ENCODE assay signal across 8 mouse cellular contexts in the genomic region with DNA sequence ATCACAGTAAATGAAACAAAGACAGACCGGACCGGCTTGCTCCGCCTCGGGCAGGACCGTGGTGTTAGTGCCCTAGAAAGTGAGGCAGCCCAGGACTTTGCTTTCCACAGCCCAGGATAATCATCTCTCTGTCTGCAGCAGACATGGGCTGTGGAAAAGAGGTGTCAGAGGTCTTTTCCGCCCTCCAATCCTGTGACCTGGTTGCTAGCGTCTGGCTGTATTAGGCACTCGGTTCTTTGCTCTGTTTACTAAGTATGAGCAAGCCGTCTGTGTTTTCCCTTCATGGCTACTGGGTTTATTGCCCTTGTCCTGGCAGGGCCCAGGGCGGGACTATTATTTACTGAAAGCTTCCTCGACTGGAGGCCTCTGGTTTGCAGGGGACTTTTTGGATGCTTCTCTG.
DNase-seq lines count a peak whose midpoint lies in the region; ATAC-seq lines count a peak whose summit lies in the region.

No protein-coding gene starts in this region.

- ATAC-seq in forebrain, embryonic 16.5 days = no peak
- no peak for ATAC-seq in lung, embryonic 15.5 days (ENCODE audit: borderline replicate concordance, extremely low read depth, low FRiP score, low TSS enrichment)
- ATAC-seq in monocyte, adult 5-6 weeks (replicated peaks; ENCODE audit: insufficient number of reproducible peaks, low FRiP score, low TSS enrichment, poor library complexity, severe bottlenecking) = no peak

- no peaks in the 10 kb centered on the region for H3K4me1 ChIP-seq in forebrain, embryonic 10.5 days
- H3K4me1 ChIP-seq in forebrain, embryonic 16.5 days (replicated peaks; ENCODE audit: control insufficient read depth, insufficient read depth, low read length) = no peaks in the 10 kb centered on the region
- peaks cover 4% of the 10 kb centered on the region for H3K4me1 ChIP-seq in lung, embryonic 15.5 days

- peak overlapping the region; percentile 60 for H3K27ac ChIP-seq in forebrain, embryonic 10.5 days
- H3K27ac ChIP-seq in forebrain, embryonic 16.5 days (ENCODE audit: low read length) = no peak overlapping the region
- H3K27ac ChIP-seq in lung, embryonic 15.5 days = peak overlapping the region; percentile 48; the same call in 1 of the 2 replicates

- no peak overlapping the region for H3K4me3 ChIP-seq in forebrain, embryonic 10.5 days
- H3K4me3 ChIP-seq in forebrain, embryonic 16.5 days (replicated peaks; ENCODE audit: low read length) = no peak overlapping the region
- H3K4me3 ChIP-seq in lung, embryonic 15.5 days = no peak overlapping the region; the same call in 1 of the 2 replicates

- H3K9me3 ChIP-seq in forebrain, embryonic 10.5 days = no peaks in the 10 kb centered on the region
- no peaks in the 10 kb centered on the region for H3K9me3 ChIP-seq in forebrain, embryonic 16.5 days (ENCODE audit: control insufficient read depth, low read length)
- H3K9me3 ChIP-seq in lung, embryonic 15.5 days = no peaks in the 10 kb centered on the region

- no peaks in the 10 kb centered on the region for H3K36me3 ChIP-seq in forebrain, embryonic 10.5 days (replicated peaks)
- no peaks in the 10 kb centered on the region for H3K36me3 ChIP-seq in forebrain, embryonic 16.5 days (ENCODE audit: control insufficient read depth, insufficient read depth)
- no peaks in the 10 kb centered on the region for H3K36me3 ChIP-seq in lung, embryonic 15.5 days

- WGBS in forebrain, embryonic 10.5 days = 74% methylated on average over 11 of the region's 11 CpGs
- WGBS in forebrain, embryonic 16.5 days = 74% methylated on average over 11 of the region's 11 CpGs
- WGBS in lung, embryonic 15.5 days = 33% methylated on average over 11 of the region's 11 CpGs

- H3K4me2 ChIP-seq in forebrain, embryonic 16.5 days (ENCODE audit: low read length) = no peak overlapping the region
- peak overlapping the region; percentile 32 for H3K4me2 ChIP-seq in lung, embryonic 15.5 days

- no peak for DNase-seq in forebrain, embryonic 10.5 days (ENCODE audit: extremely low spot score, low spot score)
- peak; percentile 23 for DNase-seq in embryo, embryonic 10 days (ENCODE audit: low spot score)
- peak; percentile 75 for DNase-seq in kidney, adult 11 months
- DNase-seq in adipocyte (ENCODE audit: low spot score) = no peak
- no peak for DNase-seq in natural killer cell, adult 2 months (ENCODE audit: low spot score in 2 of 2)

- no peak overlapping the region for H3K9ac ChIP-seq in forebrain, embryonic 16.5 days (replicated peaks; ENCODE audit: low read depth, low read length)
- no peak overlapping the region for H3K9ac ChIP-seq in lung, embryonic 15.5 days

- no peaks in the 10 kb centered on the region for H3K27me3 ChIP-seq in forebrain, embryonic 10.5 days (ENCODE audit: poor library complexity, severe bottlenecking)
- no peaks in the 10 kb centered on the region for H3K27me3 ChIP-seq in forebrain, embryonic 16.5 days (replicated peaks; ENCODE audit: control insufficient read depth, insufficient read depth, low read length)
- no peaks in the 10 kb centered on the region for H3K27me3 ChIP-seq in lung, embryonic 15.5 days

Comparison
In these comparisons a context has a peak if more than half of its experiments do, and no peak if none do; other contexts are left out.
1. DNase-seq: peak in embryo, embryonic 10 days (single experiment) and kidney, adult 11 months (single experiment); none in forebrain, embryonic 10.5 days (single experiment), adipocyte (single experiment) and natural killer cell, adult 2 months (0 of 2).